Mouse (Mus musculus): Measurements from ENCODE around the gene Usp29. TPM values are rescaled to one million over a fixed set of nuclear protein-coding genes. Genes with fewer than 3 reads are reported as not detected.

Usp29 gene
- total and polyA plus RNA-seq, 2 experiments from 2014 or later, result 43.3 to 101 TPM

DNA sequence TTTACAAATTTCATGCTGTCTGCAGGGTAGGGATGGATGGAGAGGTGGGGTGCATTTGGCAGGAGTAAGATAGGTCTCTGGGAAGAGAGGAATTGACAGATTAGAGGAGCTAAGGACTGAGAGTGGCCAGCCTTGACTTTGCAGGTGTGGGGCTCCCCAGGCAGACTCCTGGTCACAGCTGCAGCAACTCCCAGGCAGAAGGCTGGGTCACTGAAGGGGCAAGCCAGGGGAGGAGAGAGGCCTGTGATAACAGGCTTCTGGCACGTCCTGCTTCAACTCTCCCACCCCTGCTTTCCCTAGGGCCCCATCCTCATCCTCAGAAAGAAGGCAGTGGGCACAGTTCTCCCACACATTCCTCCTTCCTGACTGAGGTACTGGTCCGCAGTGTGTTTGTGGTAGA lies 67.0 kb downstream of the Usp29 start:
- WGBS, result 72% methylated on average over 2 of the region's 2 CpGs
- H3K27me3 ChIP-seq (ENCODE audit: insufficient read depth, low read length), result no peaks in the 10 kb centered on the region
- TF ChIP-seq CTCF (IDR thresholded peaks at IDR 0.05), result no peak
- H3K36me3 ChIP-seq (ENCODE audit: insufficient read depth, low read length), result no peaks in the 10 kb centered on the region
- ATAC-seq (ENCODE audit: low FRiP score) (no peak), DNase-seq (ENCODE audit: low spot score) (no peak)
- no peak overlapping the region for H3K4me2 ChIP-seq (ENCODE audit: low read depth, low read length, poor library complexity, severe bottlenecking)
- H3K9ac ChIP-seq (replicated peaks; ENCODE audit: low read length, poor library complexity, severe bottlenecking), result no peak overlapping the region
- no peaks in the 10 kb centered on the region for H3K9me3 ChIP-seq (ENCODE audit: low read length)
- no peak overlapping the region for H3K27ac ChIP-seq (ENCODE audit: low read depth, low read length)
- H3K4me3 ChIP-seq (ENCODE audit: low read depth, low read length), result no peak overlapping the region
- H3K4me1 ChIP-seq (ENCODE audit: insufficient read depth, low read length), result no peaks in the 10 kb centered on the region

DNA sequence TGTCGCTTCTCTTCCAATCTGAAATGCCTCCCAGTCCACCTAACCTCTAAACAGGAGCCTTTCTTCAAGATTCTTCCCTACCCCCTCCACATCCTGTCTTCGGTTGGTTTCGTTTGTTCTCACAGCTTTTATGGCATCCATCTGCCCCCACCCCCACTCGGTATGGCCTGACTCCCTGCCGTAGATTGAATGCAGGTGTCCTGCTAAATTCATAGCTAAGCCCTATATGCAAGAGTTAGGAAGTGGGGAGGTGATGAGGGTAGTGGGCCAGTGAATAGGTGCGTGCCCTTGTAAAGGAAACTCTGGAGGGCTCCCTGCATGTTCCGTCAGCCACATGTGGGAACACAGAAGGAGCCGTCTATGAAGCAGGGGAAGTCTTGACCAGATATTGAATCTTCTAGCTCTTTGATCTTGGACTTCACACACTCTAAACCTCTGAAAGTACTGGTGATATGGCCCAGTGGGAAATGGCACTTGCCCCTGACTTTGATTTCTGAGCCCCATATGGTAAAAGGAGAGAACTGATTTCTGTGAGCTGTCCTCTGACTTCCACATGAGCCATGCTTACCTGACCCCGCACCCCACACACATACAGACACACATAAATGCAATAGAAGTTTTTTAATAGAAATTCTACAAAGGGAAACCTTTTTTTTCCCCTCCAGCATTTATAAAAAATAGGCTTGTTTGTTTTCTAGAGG lies 68.9 kb downstream of the Usp29 start:
- no peak for ATAC-seq (ENCODE audit: low FRiP score)
- H3K27ac ChIP-seq (ENCODE audit: low read depth, low read length), result no peak overlapping the region

DNA sequence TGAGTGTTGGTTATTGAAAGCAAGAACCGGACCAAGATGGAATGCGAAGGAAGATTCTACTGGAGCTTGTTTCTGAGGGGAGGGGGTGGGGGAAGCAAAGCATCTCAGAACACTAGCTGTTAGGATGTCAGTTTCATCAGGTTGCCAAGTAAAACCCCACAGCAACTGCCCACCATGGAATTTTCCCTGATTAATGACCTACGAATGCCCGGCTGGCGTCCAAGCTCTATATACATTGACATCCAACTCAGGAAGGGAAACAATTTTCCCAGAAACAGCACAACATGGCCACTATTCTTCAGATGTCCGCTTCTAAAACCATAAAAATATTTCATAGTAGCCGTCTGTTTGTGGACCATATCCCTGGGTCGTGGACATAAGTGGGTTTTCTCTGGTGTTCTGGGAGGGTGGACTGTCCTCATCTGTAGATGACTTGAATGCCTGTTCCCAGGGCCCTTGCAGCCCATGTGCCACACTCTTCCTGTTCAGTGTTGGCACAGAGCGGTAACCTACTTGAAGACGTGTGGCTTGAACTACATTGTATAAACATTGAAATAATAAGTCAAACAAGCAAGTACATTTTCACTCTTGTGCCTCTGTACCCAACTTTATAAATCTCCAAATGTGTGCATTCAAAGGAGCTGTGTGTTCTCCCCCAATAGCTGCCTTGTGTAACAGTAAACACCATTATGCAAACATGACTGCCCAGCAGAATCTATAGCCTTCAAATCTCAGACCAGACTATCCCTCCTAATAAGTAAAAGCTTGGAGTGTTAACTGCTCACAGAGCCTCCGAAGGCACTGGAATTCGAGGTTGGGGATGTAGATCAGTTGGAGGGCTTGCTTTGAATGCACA lies 70.4 kb downstream of the Usp29 start:
- WGBS, result 87% methylated on average over 12 of the region's 12 CpGs
- Histone ChIP-seq H3K4me3 (ENCODE audit: low read depth, low read length) (no peak overlapping the region), H3K27ac (ENCODE audit: low read depth, low read length) (no peak overlapping the region), H3K4me2 (ENCODE audit: low read depth, low read length, poor library complexity, severe bottlenecking) (no peak overlapping the region), H3K9ac (replicated peaks; ENCODE audit: low read length, poor library complexity, severe bottlenecking) (no peak overlapping the region), H3K27me3 (ENCODE audit: insufficient read depth, low read length) (no peaks in the 10 kb centered on the region), H3K4me1 (ENCODE audit: insufficient read depth, low read length) (no peaks in the 10 kb centered on the region), H3K9me3 (ENCODE audit: low read length) (no peaks in the 10 kb centered on the region), H3K36me3 (ENCODE audit: insufficient read depth, low read length) (no peaks in the 10 kb centered on the region)
- no peak for TF ChIP-seq CTCF (IDR thresholded peaks at IDR 0.05)
- ATAC-seq (ENCODE audit: low FRiP score) (no peak), DNase-seq (ENCODE audit: low spot score) (no peak)

More for the DNA sequence above, 68.9 kb downstream of the Usp29 start:
- Histone ChIP-seq H3K4me2 (ENCODE audit: low read depth, low read length, poor library complexity, severe bottlenecking) (no peak overlapping the region), H3K36me3 (ENCODE audit: insufficient read depth, low read length) (no peaks in the 10 kb centered on the region), H3K9ac (replicated peaks; ENCODE audit: low read length, poor library complexity, severe bottlenecking) (no peak overlapping the region), H3K27me3 (ENCODE audit: insufficient read depth, low read length) (no peaks in the 10 kb centered on the region), H3K4me3 (ENCODE audit: low read depth, low read length) (no peak overlapping the region), H3K4me1 (ENCODE audit: insufficient read depth, low read length) (no peaks in the 10 kb centered on the region), H3K9me3 (ENCODE audit: low read length) (no peaks in the 10 kb centered on the region)
- no peak for DNase-seq (ENCODE audit: low spot score)
- 71% methylated on average over 9 of the region's 9 CpGs for WGBS
- TF ChIP-seq CTCF (IDR thresholded peaks at IDR 0.05), result no peak

DNA sequence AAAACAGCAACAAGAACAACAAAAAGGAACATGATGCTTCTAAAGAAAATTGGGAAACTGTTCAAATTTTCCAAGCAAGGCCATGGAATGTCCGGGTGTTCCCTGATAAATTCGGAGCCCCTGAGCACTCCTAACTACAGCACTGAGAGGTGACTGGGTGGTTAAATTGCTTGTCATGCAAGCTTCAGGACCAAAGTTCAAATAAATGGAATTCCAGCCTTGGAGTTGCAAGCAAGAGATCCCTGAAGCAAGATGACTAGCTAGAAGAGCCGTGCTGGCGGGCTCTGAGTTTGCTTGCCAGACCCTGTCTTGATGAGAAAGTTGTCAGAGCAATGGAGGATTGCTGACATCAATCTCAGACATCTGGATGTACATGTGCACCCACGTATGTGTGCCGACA lies 71.3 kb downstream of the Usp29 start:
- DNase-seq (ENCODE audit: low spot score) (no peak), ATAC-seq (ENCODE audit: low FRiP score) (no peak)
- WGBS, result 89% methylated on average over 6 of the region's 6 CpGs
- no peak overlapping the region for H3K4me3 ChIP-seq (ENCODE audit: low read depth, low read length)
- H3K36me3 ChIP-seq (ENCODE audit: insufficient read depth, low read length), result no peaks in the 10 kb centered on the region
- no peaks in the 10 kb centered on the region for H3K4me1 ChIP-seq (ENCODE audit: insufficient read depth, low read length)
- TF ChIP-seq CTCF (IDR thresholded peaks at IDR 0.05), result no peak
- no peak overlapping the region for H3K9ac ChIP-seq (replicated peaks; ENCODE audit: low read length, poor library complexity, severe bottlenecking)
- no peak overlapping the region for H3K4me2 ChIP-seq (ENCODE audit: low read depth, low read length, poor library complexity, severe bottlenecking)
- no peak overlapping the region for H3K27ac ChIP-seq (ENCODE audit: low read depth, low read length)
- no peaks in the 10 kb centered on the region for H3K27me3 ChIP-seq (ENCODE audit: insufficient read depth, low read length)
- H3K9me3 ChIP-seq (ENCODE audit: low read length), result no peaks in the 10 kb centered on the region

DNA sequence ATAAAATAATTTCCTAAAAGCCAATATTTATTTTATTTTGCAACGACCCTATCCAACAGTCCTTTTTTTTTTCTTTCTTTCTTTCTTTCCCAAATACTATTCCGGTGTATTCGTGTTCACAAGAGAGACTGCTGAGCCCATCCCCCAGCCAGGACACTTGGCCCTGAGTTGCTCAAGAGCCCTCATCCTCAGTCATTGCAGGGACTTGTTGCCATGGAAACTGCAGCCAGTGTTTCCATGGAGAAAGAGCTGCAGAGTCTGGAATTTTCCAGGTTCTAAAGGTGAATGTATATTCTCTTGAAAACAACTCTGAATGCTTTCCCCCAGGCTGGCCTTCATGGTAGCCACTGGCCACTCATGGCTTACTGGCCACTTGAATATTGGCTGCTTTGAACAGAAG lies 80.2 kb downstream of the Usp29 start:
- Histone ChIP-seq H3K4me1 (ENCODE audit: insufficient read depth, low read length) (peaks cover 4% of the 10 kb centered on the region; the same call in 1 of the 2 replicates), H3K9me3 (ENCODE audit: low read length) (no peaks in the 10 kb centered on the region), H3K9ac (replicated peaks; ENCODE audit: low read length, poor library complexity, severe bottlenecking) (no peak overlapping the region), H3K4me3 (ENCODE audit: low read depth, low read length) (no peak overlapping the region), H3K27ac (ENCODE audit: low read depth, low read length) (peak overlapping the region; percentile 65), H3K27me3 (ENCODE audit: insufficient read depth, low read length) (no peaks in the 10 kb centered on the region), H3K36me3 (ENCODE audit: insufficient read depth, low read length) (no peaks in the 10 kb centered on the region), H3K4me2 (ENCODE audit: low read depth, low read length, poor library complexity, severe bottlenecking) (no peak overlapping the region)
- DNase-seq (ENCODE audit: low spot score) (peak; percentile 92), ATAC-seq (ENCODE audit: low FRiP score) (peak; percentile 91)
- 6% methylated on average over 3 of the region's 3 CpGs for whole genome bisulfite sequencing
- TF ChIP-seq CTCF (IDR thresholded peaks at IDR 0.05), result no peak

DNA sequence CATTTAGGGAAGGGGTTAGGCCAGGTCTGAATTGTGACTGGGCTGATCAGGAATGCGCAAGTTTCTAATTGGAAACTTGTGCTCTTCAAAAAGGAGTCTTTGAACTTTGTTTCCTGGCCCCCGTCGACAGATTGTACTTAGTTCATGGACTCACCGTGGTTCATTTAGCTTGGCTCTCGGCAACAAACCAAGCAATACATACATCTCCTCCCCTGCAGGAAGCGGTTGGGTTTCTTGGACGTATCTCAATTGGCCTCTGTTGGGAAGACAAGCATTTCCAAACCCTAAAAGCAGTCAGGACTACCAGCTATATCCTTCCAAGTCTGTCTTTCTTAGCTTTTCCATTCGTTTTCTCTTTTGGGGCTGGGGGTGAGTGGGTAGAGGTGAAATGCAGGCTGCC lies 84.6 kb downstream of the Usp29 start:
- TF ChIP-seq CTCF (IDR thresholded peaks at IDR 0.05), result no peak
- Histone ChIP-seq H3K4me3 (ENCODE audit: low read depth, low read length) (no peak overlapping the region), H3K4me2 (ENCODE audit: low read depth, low read length, poor library complexity, severe bottlenecking) (no peak overlapping the region), H3K27me3 (ENCODE audit: insufficient read depth, low read length) (no peaks in the 10 kb centered on the region), H3K27ac (ENCODE audit: low read depth, low read length) (no peak overlapping the region), H3K9ac (replicated peaks; ENCODE audit: low read length, poor library complexity, severe bottlenecking) (no peak overlapping the region), H3K4me1 (ENCODE audit: insufficient read depth, low read length) (peaks cover 4% of the 10 kb centered on the region; the same call in 1 of the 2 replicates), H3K36me3 (ENCODE audit: insufficient read depth, low read length) (no peaks in the 10 kb centered on the region), H3K9me3 (ENCODE audit: low read length) (no peaks in the 10 kb centered on the region)
- WGBS, result 46% methylated on average over 8 of the region's 8 CpGs
- DNase-seq (ENCODE audit: low spot score) (no peak), ATAC-seq (ENCODE audit: low FRiP score) (no peak)
